Mouse (Mus musculus): ENCODE measurements around the gene Rsf1. TPM values are rescaled to one million over a fixed set of nuclear protein-coding genes. Genes with fewer than 3 reads are reported as not detected.

Gene Rsf1
- polyA plus RNA-seq, 1 experiment: 23.1 TPM

DNA sequence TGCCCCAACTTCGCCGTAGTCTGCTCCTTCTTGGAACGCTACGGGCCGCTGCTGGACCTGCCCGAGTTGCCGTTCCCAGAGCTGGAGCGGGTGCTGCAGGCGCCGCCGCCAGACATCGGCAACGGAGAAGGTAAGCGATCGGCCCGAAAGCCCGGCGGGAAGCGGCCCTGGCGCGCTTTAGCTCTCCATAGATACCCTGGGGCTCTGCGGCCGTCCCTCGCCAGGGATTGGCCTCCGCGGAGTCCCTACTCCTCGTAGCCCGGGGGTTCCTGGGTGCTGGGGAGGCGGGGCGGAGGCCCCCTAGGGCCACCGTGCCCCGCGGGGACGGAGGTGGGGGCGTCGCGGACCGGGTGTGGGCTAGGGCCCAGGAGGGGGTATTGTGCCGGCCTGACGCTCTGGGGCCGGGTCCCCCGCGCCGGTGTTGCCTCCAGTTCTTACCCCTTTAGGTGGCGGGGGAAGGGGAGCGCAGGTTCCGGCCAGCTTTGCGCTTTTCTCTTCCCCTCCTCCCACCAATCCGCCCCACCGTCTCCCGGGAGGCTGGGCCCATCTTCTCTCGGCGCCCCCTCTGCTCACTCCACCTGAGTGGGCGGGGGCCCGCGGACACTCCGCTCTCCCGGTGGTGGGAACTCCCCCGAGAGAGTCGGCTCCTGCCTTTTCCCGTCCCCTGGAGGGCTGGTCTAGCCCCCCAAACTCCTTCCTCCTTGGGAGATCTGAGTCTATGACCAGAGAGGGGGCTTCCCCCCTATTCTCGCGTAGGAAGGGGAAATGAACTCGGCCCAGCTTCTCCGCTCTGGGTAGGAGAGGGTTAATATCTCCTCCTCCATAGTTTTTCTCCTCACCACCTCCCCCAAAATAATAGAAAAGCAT, 520 bp downstream of the Rsf1 start:
- TF ChIP-seq CTCF (IDR thresholded peaks at IDR 0.05; ENCODE audit: low read depth, low read length): no peak
- peak; percentile 68; the same call in 1 of the 2 replicates for TF ChIP-seq POLR2A (IDR thresholded peaks at IDR 0.05; ENCODE audit: borderline replicate concordance, low read depth, low read length)
- Histone ChIP-seq H3K4me3 (ENCODE audit: insufficient read depth, low read length) (peak overlapping the region; percentile 84), H3K4me1 (ENCODE audit: control insufficient read depth, insufficient read depth, low read length) (no peaks in the 10 kb centered on the region; the same call in 1 of the 2 replicates), H3K27ac (ENCODE audit: insufficient read depth, low read depth, low read length) (peak overlapping the region; percentile 79)

DNA sequence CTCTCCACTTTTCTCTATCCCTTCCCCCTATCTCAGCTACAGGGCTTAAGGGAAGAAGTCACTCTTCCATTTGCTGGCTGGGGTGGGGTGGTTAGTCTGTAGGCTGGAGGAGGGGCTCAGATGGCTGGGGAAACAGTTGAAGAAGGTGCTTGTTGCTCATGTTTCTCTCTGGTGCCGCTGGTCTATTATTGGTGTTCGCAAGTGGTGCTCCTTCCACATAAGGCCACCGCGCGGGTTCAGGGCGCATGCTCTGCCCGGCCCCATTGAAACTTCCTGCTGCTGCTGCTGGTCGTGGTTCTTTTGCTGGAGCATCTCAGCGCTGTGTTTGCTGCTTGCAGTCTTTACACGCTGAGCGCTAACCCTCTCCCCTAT, 1.1 kb downstream of the Rsf1 start:
- Histone ChIP-seq H3K27ac (ENCODE audit: insufficient read depth, low read depth, low read length) (peak overlapping the region; percentile 79), H3K4me3 (ENCODE audit: insufficient read depth, low read length) (peak overlapping the region; percentile 84), H3K4me1 (ENCODE audit: control insufficient read depth, insufficient read depth, low read length) (no peaks in the 10 kb centered on the region; the same call in 1 of the 2 replicates)
- TF ChIP-seq CTCF (IDR thresholded peaks at IDR 0.05; ENCODE audit: low read depth, low read length): no peak
- TF ChIP-seq POLR2A (IDR thresholded peaks at IDR 0.05; ENCODE audit: borderline replicate concordance, low read depth, low read length): no peak

DNA sequence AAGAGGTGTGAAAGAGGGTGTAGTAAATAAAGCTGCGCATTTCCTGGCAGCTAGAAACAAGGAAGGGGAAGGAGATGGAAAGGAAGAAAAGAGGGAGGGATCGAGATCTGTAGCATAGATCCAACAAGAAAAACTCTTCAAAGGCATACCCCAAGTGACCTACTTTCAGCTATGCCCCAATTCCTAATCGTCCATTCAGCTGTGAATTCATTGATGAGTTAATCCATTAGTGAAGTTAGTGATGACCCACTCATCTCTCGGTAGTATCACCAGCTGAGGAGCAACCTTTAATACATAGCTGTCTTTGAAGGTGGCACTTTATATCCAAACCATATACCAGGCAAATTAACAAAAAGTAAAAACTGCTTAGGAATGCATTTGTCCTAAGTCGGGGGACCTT, 8.8 kb downstream of the Rsf1 start:
- Histone ChIP-seq H3K27ac (ENCODE audit: insufficient read depth, low read depth, low read length) (no peak overlapping the region), H3K4me3 (ENCODE audit: insufficient read depth, low read length) (no peak overlapping the region), H3K4me1 (ENCODE audit: control insufficient read depth, insufficient read depth, low read length) (peaks cover 23% of the 10 kb centered on the region)
- TF ChIP-seq CTCF (IDR thresholded peaks at IDR 0.05; ENCODE audit: low read depth, low read length) (no peak), POLR2A (IDR thresholded peaks at IDR 0.05; ENCODE audit: borderline replicate concordance, low read depth, low read length) (no peak)

DNA sequence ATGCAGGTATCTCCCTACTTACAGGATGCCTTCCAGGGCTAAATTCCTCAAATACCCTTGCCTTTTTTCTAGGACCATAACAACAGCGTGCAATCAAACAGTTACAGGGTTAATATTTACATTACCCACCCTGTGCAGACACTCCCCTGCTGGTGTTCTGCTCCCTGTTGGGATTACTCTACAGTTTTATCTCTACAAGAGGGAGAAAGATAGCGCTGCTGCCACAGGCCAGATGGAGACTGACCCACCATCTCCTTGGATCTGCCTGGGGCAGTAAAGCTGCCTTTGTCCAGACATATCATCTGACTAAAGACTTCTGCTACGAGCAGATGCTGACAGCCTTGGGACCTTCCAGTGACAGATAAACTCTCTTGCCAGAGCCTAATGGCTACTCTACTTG, 10.8 kb downstream of the Rsf1 start:
- Histone ChIP-seq H3K27ac (ENCODE audit: insufficient read depth, low read depth, low read length) (no peak overlapping the region), H3K4me3 (ENCODE audit: insufficient read depth, low read length) (no peak overlapping the region), H3K4me1 (ENCODE audit: control insufficient read depth, insufficient read depth, low read length) (peaks cover 23% of the 10 kb centered on the region)
- no peak for TF ChIP-seq POLR2A (IDR thresholded peaks at IDR 0.05; ENCODE audit: borderline replicate concordance, low read depth, low read length)
- TF ChIP-seq CTCF (IDR thresholded peaks at IDR 0.05; ENCODE audit: low read depth, low read length): no peak

- Histone ChIP-seq H3K27ac (ENCODE audit: insufficient read depth, low read depth, low read length) (no peak overlapping the region), H3K4me3 (ENCODE audit: insufficient read depth, low read length) (no peak overlapping the region), H3K4me1 (ENCODE audit: control insufficient read depth, insufficient read depth, low read length) (peaks cover 21% of the 10 kb centered on the region)
- no peak for TF ChIP-seq CTCF (IDR thresholded peaks at IDR 0.05; ENCODE audit: low read depth, low read length)
- no peak for TF ChIP-seq POLR2A (IDR thresholded peaks at IDR 0.05; ENCODE audit: borderline replicate concordance, low read depth, low read length)
These were observed 11.6 kb downstream of the Rsf1 start for GRCm38 (mm10) chr7:97591336-97591735.

DNA sequence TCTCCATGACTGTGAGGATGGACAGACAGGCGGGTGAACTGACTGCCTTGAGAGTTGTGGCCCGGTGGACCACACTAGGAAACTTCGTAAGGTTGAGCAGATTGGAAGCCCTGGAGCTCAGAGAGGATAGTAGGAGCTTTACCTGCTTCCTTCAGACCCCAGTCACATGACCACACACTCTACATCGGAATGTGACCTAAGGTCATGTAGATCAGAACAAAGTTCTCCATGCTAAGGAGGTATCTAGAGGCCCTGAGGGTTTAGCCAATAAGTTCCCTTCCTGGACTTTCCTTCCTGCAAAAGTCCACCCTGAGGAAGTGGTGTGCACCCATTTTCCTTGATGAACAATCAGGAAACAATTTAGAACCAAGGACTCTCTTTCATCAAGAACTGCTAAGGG, 12.7 kb downstream of the Rsf1 start:
- Histone ChIP-seq H3K4me1 (ENCODE audit: control insufficient read depth, insufficient read depth, low read length) (peaks cover 21% of the 10 kb centered on the region), H3K4me3 (ENCODE audit: insufficient read depth, low read length) (no peak overlapping the region)
- TF ChIP-seq POLR2A (IDR thresholded peaks at IDR 0.05; ENCODE audit: borderline replicate concordance, low read depth, low read length) (no peak), CTCF (IDR thresholded peaks at IDR 0.05; ENCODE audit: low read depth, low read length) (no peak)

DNA sequence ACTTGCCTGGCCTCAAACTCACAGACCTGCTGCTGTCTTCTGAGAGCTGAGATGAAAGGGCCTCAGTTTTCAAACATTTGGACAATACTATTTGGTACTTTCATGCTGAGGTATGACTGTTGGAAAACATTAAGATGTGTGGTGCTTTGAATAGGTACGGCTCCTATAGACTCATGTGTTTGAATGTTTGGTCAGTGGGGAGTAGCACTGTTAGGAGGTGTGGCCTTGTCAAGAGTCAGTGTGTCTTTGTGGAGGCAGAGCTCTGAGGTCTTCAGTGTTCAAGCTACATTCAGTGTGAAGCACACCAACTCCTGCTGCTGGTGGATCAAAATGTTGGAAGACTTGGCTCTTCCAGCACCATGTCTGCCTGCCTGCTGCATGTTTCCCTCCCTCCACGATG, 13.8 kb downstream of the Rsf1 start:
- no peak overlapping the region for H3K4me3 ChIP-seq (ENCODE audit: insufficient read depth, low read length)
- TF ChIP-seq POLR2A (IDR thresholded peaks at IDR 0.05; ENCODE audit: borderline replicate concordance, low read depth, low read length): no peak
- TF ChIP-seq CTCF (IDR thresholded peaks at IDR 0.05; ENCODE audit: low read depth, low read length): no peak
- H3K27ac ChIP-seq (ENCODE audit: insufficient read depth, low read depth, low read length): no peak overlapping the region
- peaks cover 20% of the 10 kb centered on the region for H3K4me1 ChIP-seq (ENCODE audit: control insufficient read depth, insufficient read depth, low read length)

More for the DNA sequence above, 12.7 kb downstream of the Rsf1 start:
- H3K27ac ChIP-seq (ENCODE audit: insufficient read depth, low read depth, low read length): no peak overlapping the region

- H3K27ac ChIP-seq (ENCODE audit: insufficient read depth, low read depth, low read length): no peak overlapping the region
- no peak overlapping the region for H3K4me3 ChIP-seq (ENCODE audit: insufficient read depth, low read length)
- TF ChIP-seq CTCF (IDR thresholded peaks at IDR 0.05; ENCODE audit: low read depth, low read length) (no peak), POLR2A (IDR thresholded peaks at IDR 0.05; ENCODE audit: borderline replicate concordance, low read depth, low read length) (no peak)
- H3K4me1 ChIP-seq (ENCODE audit: control insufficient read depth, insufficient read depth, low read length): peaks cover 5% of the 10 kb centered on the region
These were observed 18.9 kb downstream of the Rsf1 start for GRCm38 (mm10) chr7:97598548-97598947.

DNA sequence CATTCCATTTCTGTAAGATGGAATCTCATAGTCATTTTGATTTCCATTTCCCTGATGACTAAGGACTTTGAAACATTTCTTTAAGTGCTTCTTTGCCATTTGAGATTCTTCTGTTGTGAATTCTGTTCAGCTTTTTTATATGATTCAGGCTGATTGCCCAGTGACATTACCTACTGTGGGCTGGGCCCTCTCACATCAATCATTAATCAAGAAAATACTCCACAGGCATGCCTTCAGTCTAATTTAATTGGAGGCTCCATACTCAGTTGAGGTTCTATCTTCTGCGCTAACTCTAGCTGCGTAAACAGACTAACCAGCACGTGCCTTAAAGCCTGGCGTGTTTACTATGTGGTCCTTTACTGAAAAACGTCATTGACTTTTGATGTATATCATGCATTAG, 41.7 kb downstream of the Rsf1 start:
- Histone ChIP-seq H3K27ac (ENCODE audit: insufficient read depth, low read depth, low read length) (no peak overlapping the region), H3K4me1 (ENCODE audit: control insufficient read depth, insufficient read depth, low read length) (no peaks in the 10 kb centered on the region), H3K4me3 (ENCODE audit: insufficient read depth, low read length) (no peak overlapping the region)
- TF ChIP-seq POLR2A (IDR thresholded peaks at IDR 0.05; ENCODE audit: borderline replicate concordance, low read depth, low read length) (no peak), CTCF (IDR thresholded peaks at IDR 0.05; ENCODE audit: low read depth, low read length) (no peak)

GRCm38 (mm10) chr7:97622676-97623075, 43.0 kb downstream of the Rsf1 start:
- H3K27ac ChIP-seq (ENCODE audit: insufficient read depth, low read depth, low read length): no peak overlapping the region
- TF ChIP-seq POLR2A (IDR thresholded peaks at IDR 0.05; ENCODE audit: borderline replicate concordance, low read depth, low read length) (no peak), CTCF (IDR thresholded peaks at IDR 0.05; ENCODE audit: low read depth, low read length) (no peak)
- H3K4me3 ChIP-seq (ENCODE audit: insufficient read depth, low read length): no peak overlapping the region
- H3K4me1 ChIP-seq (ENCODE audit: control insufficient read depth, insufficient read depth, low read length): no peaks in the 10 kb centered on the region; the same call in 1 of the 2 replicates

All from bone marrow macrophage, adult 2 months (primary cell).